Mouse (Mus musculus): ENCODE results near the gene Flrt2.

DNA sequence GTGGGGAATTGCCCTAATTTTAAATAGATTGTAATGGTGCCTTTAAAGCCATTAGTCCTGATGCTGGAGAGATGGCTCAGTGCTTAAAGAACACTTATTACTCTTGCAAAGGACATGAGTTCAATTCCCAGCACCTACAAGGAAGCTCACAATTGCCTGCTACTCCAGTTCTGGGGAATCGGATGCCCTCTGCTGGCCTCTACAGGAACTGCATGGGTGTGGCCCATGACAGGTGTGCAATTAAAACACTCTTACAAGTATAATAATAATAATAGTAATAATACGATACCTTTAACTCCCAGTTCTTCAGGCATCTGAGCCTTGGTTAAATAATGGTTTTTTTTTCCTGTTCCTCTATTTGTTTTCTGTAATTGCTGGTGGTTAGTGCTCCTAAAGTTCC lies 31.2 kb downstream of the Flrt2 start:
- TF ChIP-seq CTCF (IDR thresholded peaks at IDR 0.05; ENCODE audit: low read depth, low read length): no peak
- TF ChIP-seq POLR2A (IDR thresholded peaks at IDR 0.05; ENCODE audit: borderline replicate concordance, low read depth, low read length): no peak
